In the genomic region with DNA sequence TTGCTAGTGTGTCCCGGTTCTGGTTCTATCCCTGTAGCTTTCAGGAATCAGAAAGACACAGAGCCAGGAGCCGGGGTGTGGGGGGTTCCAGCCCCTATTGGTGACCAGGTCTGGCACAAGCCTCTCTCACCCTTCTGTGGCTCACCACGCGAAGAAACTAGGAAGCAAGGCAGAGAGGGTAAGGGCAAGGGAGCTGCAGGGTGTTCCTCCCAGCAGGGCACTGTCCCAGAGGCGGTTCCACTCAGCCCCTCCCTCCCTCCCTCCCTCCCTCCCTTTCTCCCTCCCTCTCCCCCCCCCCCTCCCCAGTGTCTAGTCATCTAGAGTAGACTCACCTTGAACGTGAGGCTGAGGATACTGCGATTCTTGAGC, we compare ENCODE assay signal across 8 mouse cellular contexts. TPM values are rescaled to one million over a fixed set of nuclear protein-coding genes. Genes with fewer than 3 reads are reported as not detected.
DNase-seq lines count a peak whose midpoint lies in the region; ATAC-seq and TF ChIP-seq lines count a peak whose summit lies in the region.

No protein-coding gene starts in this region.

- H3K4me1 ChIP-seq in G1E (ENCODE audit: insufficient read depth, low read depth, low read length), result peaks cover 64% of the 10 kb centered on the region
- peaks cover 5% of the 10 kb centered on the region; the same call in 1 of the 2 replicates for H3K4me1 ChIP-seq in heart, embryonic 15.5 days (replicated peaks)
- H3K4me1 ChIP-seq in neural tube, embryonic 14.5 days (ENCODE audit: control insufficient read depth, insufficient read depth, low read length), result no peaks in the 10 kb centered on the region

- no peaks in the 10 kb centered on the region for H3K27me3 ChIP-seq in G1E (ENCODE audit: insufficient read depth, low read length)
- H3K27me3 ChIP-seq in heart, embryonic 15.5 days, result peaks cover 36% of the 10 kb centered on the region
- no peaks in the 10 kb centered on the region for H3K27me3 ChIP-seq in neural tube, embryonic 14.5 days (ENCODE audit: control insufficient read depth, insufficient read depth, low read length)

- H3K9ac ChIP-seq in heart, embryonic 15.5 days, result peak overlapping the region; percentile 49
- H3K9ac ChIP-seq in neural tube, embryonic 14.5 days (replicated peaks; ENCODE audit: low read depth, low read length), result no peak overlapping the region

- no peak for TF ChIP-seq CTCF in G1E (IDR thresholded peaks at IDR 0.05; ENCODE audit: low read depth, low read length)

- DNase-seq in 416B (ENCODE audit: low read depth) (peak; percentile 64), G1E (ENCODE audit: low spot score) (peak; percentile 66), liver (peak; percentile 51)
- DNase-seq in gastrocnemius, postnatal 25 days, result no peak
- no peak for DNase-seq in right cerebral cortex, postnatal 14 days
- DNase-seq in embryo, embryonic 10 days (ENCODE audit: low spot score), result no peak

- WGBS in heart, embryonic 15.5 days, result 2% methylated on average over 4 of the region's 7 CpGs
- 4% methylated on average over 7 of the region's 7 CpGs for WGBS in neural tube, embryonic 14.5 days

- ATAC-seq in G1E (ENCODE audit: extremely low read depth, insufficient number of reproducible peaks, low FRiP score, poor library complexity, severe bottlenecking), result peak; percentile 77
- peak; percentile 73 for ATAC-seq in heart, embryonic 15.5 days (replicated peaks; ENCODE audit: insufficient number of reproducible peaks, insufficient read depth, low FRiP score, low read depth)
- no peak for ATAC-seq in neural tube, embryonic 14.5 days (ENCODE audit: low read depth)

- H3K36me3 ChIP-seq in G1E (replicated peaks), result peaks cover 68% of the 10 kb centered on the region
- no peaks in the 10 kb centered on the region for H3K36me3 ChIP-seq in heart, embryonic 15.5 days
- no peaks in the 10 kb centered on the region for H3K36me3 ChIP-seq in neural tube, embryonic 14.5 days (ENCODE audit: control insufficient read depth, insufficient read depth, low read length)

- peaks cover 5% of the 10 kb centered on the region for H3K9me3 ChIP-seq in G1E (replicated peaks)
- H3K9me3 ChIP-seq in heart, embryonic 15.5 days (replicated peaks), result no peaks in the 10 kb centered on the region
- H3K9me3 ChIP-seq in neural tube, embryonic 14.5 days (ENCODE audit: control insufficient read depth, low read length), result no peaks in the 10 kb centered on the region

- H3K27ac ChIP-seq in heart, embryonic 15.5 days, result no peak overlapping the region
- H3K27ac ChIP-seq in neural tube, embryonic 14.5 days (ENCODE audit: low read depth, low read length), result no peak overlapping the region

- peak overlapping the region; percentile 75 for H3K4me2 ChIP-seq in heart, embryonic 15.5 days
- peak overlapping the region; percentile 33 for H3K4me2 ChIP-seq in neural tube, embryonic 14.5 days (ENCODE audit: low read depth, low read length)

- peak overlapping the region; percentile 70 for H3K4me3 ChIP-seq in G1E (ENCODE audit: low read depth, low read length)
- peak overlapping the region; percentile 49 for H3K4me3 ChIP-seq in heart, embryonic 15.5 days
- H3K4me3 ChIP-seq in neural tube, embryonic 14.5 days (ENCODE audit: low read depth, low read length), result no peak overlapping the region

RNA-seq across cellular contexts. Expression of gene Trim14, which starts 8.4 kb away (rescaled TPM):
- total RNA-seq in G1E (2014; fragmentation: Nextera tagmentation) (13.0 and 18.7 TPM in 2 replicates), G1E (2017) (18.2 and 19.5 TPM in 2 replicates)
- polyA plus RNA-seq in G1E (2012), result 25.9 and 27.2 TPM in 2 replicates
- polyA plus RNA-seq in heart, embryonic 15.5 days (2015; fragmentation: Nextera tagmentation; extraction: Ambion mirVana), result 1.7 and 3.7 TPM in 2 replicates
- polyA plus RNA-seq in neural tube, embryonic 14.5 days (2014; fragmentation: Nextera tagmentation; extraction: Ambion mirVana), result 1.1 and 1.4 TPM in 2 replicates
- total RNA-seq in gastrocnemius, postnatal 25 days (2021), result 1 to 10 TPM in 1 of 2 experiments, under 1 TPM in 1; 0.46 to 1.4 TPM

RNA-seq across cellular contexts. Expression of gene Nans, which starts 38.5 kb away (rescaled TPM):
- total RNA-seq in G1E (2014; fragmentation: Nextera tagmentation) (63.1 and 64.9 TPM in 2 replicates), G1E (2017) (79.3 and 82.6 TPM in 2 replicates)
- polyA plus RNA-seq in G1E (2012), result 55.0 and 57.1 TPM in 2 replicates
- 48.0 and 63.1 TPM in 2 replicates for polyA plus RNA-seq in heart, embryonic 15.5 days (2015; fragmentation: Nextera tagmentation; extraction: Ambion mirVana)
- 60.4 and 65.1 TPM in 2 replicates for polyA plus RNA-seq in neural tube, embryonic 14.5 days (2014; fragmentation: Nextera tagmentation; extraction: Ambion mirVana)
- 10 to 100 TPM; 16.9 to 21.1 TPM for total RNA-seq in gastrocnemius, postnatal 25 days (2021)

Comparison
In these comparisons a context has a peak if more than half of its experiments do, and no peak if none do; other contexts are left out.
1. DNase-seq: peak in 416B (single experiment), G1E (single experiment) and liver (single experiment); none in gastrocnemius, postnatal 25 days (single experiment), right cerebral cortex, postnatal 14 days (single experiment) and embryo, embryonic 10 days (single experiment).